Mouse (Mus musculus): ENCODE measurements around the gene Cemip2. TPM values are rescaled to one million over a fixed set of nuclear protein-coding genes. Genes with fewer than 3 reads are reported as not detected.

Cemip2 gene
- polyA plus RNA-seq, 1 experiment from 2014 or later: 89.1 TPM

GRCm38 (mm10) chr19:21886166-21886657, 108.1 kb downstream of the Cemip2 start:
- Histone ChIP-seq H3K4me1 (0 out of 2 replicates have a peak, but pooled peaks cover 9% of the 10 kb centered on the region), H3K36me3 (no peaks in the 10 kb centered on the region), H3K27me3 (replicated peaks) (no peaks in the 10 kb centered on the region), H3K4me3 (no peak overlapping the region), H3K9ac (no peak overlapping the region), H3K4me2 (replicated peaks) (no peak overlapping the region), H3K27ac (no peak overlapping the region), H3K9me3 (no peaks in the 10 kb centered on the region)
- no peak for ATAC-seq (ENCODE audit: low FRiP score, low read depth)
- WGBS: 79% methylated on average over 4 of the region's 4 CpGs

GRCm38 (mm10) chr19:21890699-21891098, 112.6 kb downstream of the Cemip2 start:
- no peaks in the 10 kb centered on the region for H3K9me3 ChIP-seq
- 87% methylated on average over 2 of the region's 2 CpGs for WGBS
- H3K27me3 ChIP-seq (replicated peaks): no peaks in the 10 kb centered on the region
- H3K36me3 ChIP-seq: no peaks in the 10 kb centered on the region
- ATAC-seq (ENCODE audit: low FRiP score, low read depth): no peak
- H3K4me1 ChIP-seq: no peaks in the 10 kb centered on the region
- H3K4me3 ChIP-seq: no peak overlapping the region
- no peak overlapping the region for H3K9ac ChIP-seq
- no peak overlapping the region for H3K4me2 ChIP-seq (replicated peaks)
- H3K27ac ChIP-seq: no peak overlapping the region

- Histone ChIP-seq H3K9ac (no peak overlapping the region), H3K27ac (no peak overlapping the region), H3K9me3 (no peaks in the 10 kb centered on the region), H3K4me1 (no peaks in the 10 kb centered on the region), H3K4me3 (no peak overlapping the region), H3K36me3 (no peaks in the 10 kb centered on the region), H3K4me2 (replicated peaks) (no peak overlapping the region), H3K27me3 (replicated peaks) (no peaks in the 10 kb centered on the region)
- ATAC-seq (ENCODE audit: low FRiP score, low read depth): no peak
- 88% methylated on average over 3 of the region's 3 CpGs for WGBS
Measured at GRCm38 (mm10) chr19:21894792-21895191, 116.7 kb downstream of the Cemip2 start.

- no peak overlapping the region for H3K27ac ChIP-seq
- no peaks in the 10 kb centered on the region for H3K9me3 ChIP-seq
- WGBS: 85% methylated on average over 5 of the region's 5 CpGs
- no peak overlapping the region for H3K4me3 ChIP-seq
- H3K4me1 ChIP-seq: no peaks in the 10 kb centered on the region
- H3K36me3 ChIP-seq: no peaks in the 10 kb centered on the region
- H3K27me3 ChIP-seq (replicated peaks): no peaks in the 10 kb centered on the region
- no peak overlapping the region for H3K4me2 ChIP-seq (replicated peaks)
- H3K9ac ChIP-seq: no peak overlapping the region
- no peak for ATAC-seq (ENCODE audit: low FRiP score, low read depth)
Measured at GRCm38 (mm10) chr19:21895540-21895939, 117.4 kb downstream of the Cemip2 start.

- Histone ChIP-seq H3K36me3 (no peaks in the 10 kb centered on the region), H3K9me3 (no peaks in the 10 kb centered on the region)
- no peak for ATAC-seq (ENCODE audit: low FRiP score, low read depth)
Measured at GRCm38 (mm10) chr19:21897122-21897827, 119.1 kb downstream of the Cemip2 start.

GRCm38 (mm10) chr19:21898015-21898939, 120.1 kb downstream of the Cemip2 start:
- Histone ChIP-seq H3K4me2 (replicated peaks) (no peak overlapping the region), H3K9me3 (no peaks in the 10 kb centered on the region), H3K27ac (no peak overlapping the region), H3K4me3 (no peak overlapping the region), H3K4me1 (no peaks in the 10 kb centered on the region), H3K36me3 (no peaks in the 10 kb centered on the region), H3K27me3 (replicated peaks) (no peaks in the 10 kb centered on the region), H3K9ac (no peak overlapping the region)
- no peak for ATAC-seq (ENCODE audit: low FRiP score, low read depth)
- WGBS: 53% methylated on average over 12 of the region's 12 CpGs

More at GRCm38 (mm10) chr19:21897122-21897827, 119.1 kb downstream of the Cemip2 start:
- H3K27ac ChIP-seq: no peak overlapping the region
- no peaks in the 10 kb centered on the region for H3K4me1 ChIP-seq
- no peak overlapping the region for H3K4me2 ChIP-seq (replicated peaks)
- H3K4me3 ChIP-seq: no peak overlapping the region
- no peaks in the 10 kb centered on the region for H3K27me3 ChIP-seq (replicated peaks)
- 87% methylated on average over 7 of the region's 7 CpGs for WGBS
- no peak overlapping the region for H3K9ac ChIP-seq

Other genes starting within 250 kb of the Cemip2 start
- gene 1110059E24Rik, start 125.4 kb upstream of the Cemip2 start, polyA plus RNA-seq (2016; fragmentation: Nextera tagmentation; extraction: Ambion mirVana): 50.0 and 54.5 TPM in 2 replicates
- gene Abhd17b, start 125.2 kb upstream of the Cemip2 start, polyA plus RNA-seq (2016; fragmentation: Nextera tagmentation; extraction: Ambion mirVana): 48.2 and 49.4 TPM in 2 replicates

Measured in neural tube, embryonic 12.5 days (tissue).